Mouse (Mus musculus): ENCODE results near the gene Lrrc4b. TPM values are rescaled to one million over a fixed set of nuclear protein-coding genes. Genes with fewer than 3 reads are reported as not detected.

The Lrrc4b gene
- polyA plus RNA-seq, 1 experiment from 2014 or later, result 0.36 TPM

- no peaks in the 10 kb centered on the region for H3K9me3 ChIP-seq (ENCODE audit: control insufficient read depth, low read length)
- H3K36me3 ChIP-seq (ENCODE audit: control insufficient read depth, insufficient read depth, low read length), result peaks cover 12% of the 10 kb centered on the region
- H3K4me2 ChIP-seq (ENCODE audit: low read depth, low read length), result no peak overlapping the region
- ATAC-seq (ENCODE audit: low read depth), result no peak
- peaks cover 3% of the 10 kb centered on the region; the same call in 1 of the 2 replicates for H3K27me3 ChIP-seq (ENCODE audit: control insufficient read depth, insufficient read depth, low read depth, low read length)
- no peaks in the 10 kb centered on the region for H3K4me1 ChIP-seq (replicated peaks; ENCODE audit: control insufficient read depth, insufficient read depth, low read length)
- WGBS, result 64% methylated on average over 13 of the region's 13 CpGs
- no peak overlapping the region for H3K9ac ChIP-seq (ENCODE audit: low read length)
- no peak overlapping the region for H3K4me3 ChIP-seq (ENCODE audit: low read length)
- no peak overlapping the region for H3K27ac ChIP-seq (ENCODE audit: low read length)
Measured at GRCm38 (mm10) chr7:44486927-44487575, 58.2 kb downstream of the Lrrc4b start.

GRCm38 (mm10) chr7:44487936-44488335 lies 59.1 kb downstream of the Lrrc4b start:
- peaks cover 20% of the 10 kb centered on the region for H3K36me3 ChIP-seq (ENCODE audit: control insufficient read depth, insufficient read depth, low read length)
- H3K4me1 ChIP-seq (replicated peaks; ENCODE audit: control insufficient read depth, insufficient read depth, low read length), result no peaks in the 10 kb centered on the region
- ATAC-seq (ENCODE audit: low read depth), result no peak
- no peaks in the 10 kb centered on the region for H3K9me3 ChIP-seq (ENCODE audit: control insufficient read depth, low read length)
- no peaks in the 10 kb centered on the region for H3K27me3 ChIP-seq (ENCODE audit: control insufficient read depth, insufficient read depth, low read depth, low read length)
- WGBS, result 81% methylated on average over 7 of the region's 7 CpGs
- H3K27ac ChIP-seq (ENCODE audit: low read length), result no peak overlapping the region
- H3K4me2 ChIP-seq (ENCODE audit: low read depth, low read length), result no peak overlapping the region
- no peak overlapping the region for H3K4me3 ChIP-seq (ENCODE audit: low read length)
- H3K9ac ChIP-seq (ENCODE audit: low read length), result no peak overlapping the region

GRCm38 (mm10) chr7:44488545-44488944 lies 59.7 kb downstream of the Lrrc4b start:
- H3K36me3 ChIP-seq (ENCODE audit: control insufficient read depth, insufficient read depth, low read length), result peaks cover 23% of the 10 kb centered on the region
- H3K4me1 ChIP-seq (replicated peaks; ENCODE audit: control insufficient read depth, insufficient read depth, low read length), result no peaks in the 10 kb centered on the region
- no peak overlapping the region for H3K4me2 ChIP-seq (ENCODE audit: low read depth, low read length)
- H3K27me3 ChIP-seq (ENCODE audit: control insufficient read depth, insufficient read depth, low read depth, low read length), result no peaks in the 10 kb centered on the region
- H3K27ac ChIP-seq (ENCODE audit: low read length), result no peak overlapping the region
- no peak for ATAC-seq (ENCODE audit: low read depth)
- no peak overlapping the region for H3K9ac ChIP-seq (ENCODE audit: low read length)
- WGBS, result 90% methylated on average over 8 of the region's 8 CpGs
- H3K4me3 ChIP-seq (ENCODE audit: low read length), result no peak overlapping the region
- H3K9me3 ChIP-seq (ENCODE audit: control insufficient read depth, low read length), result no peaks in the 10 kb centered on the region

- Histone ChIP-seq H3K27ac (ENCODE audit: low read length) (no peak overlapping the region), H3K9ac (ENCODE audit: low read length) (no peak overlapping the region), H3K36me3 (ENCODE audit: control insufficient read depth, insufficient read depth, low read length) (peaks cover 23% of the 10 kb centered on the region), H3K4me1 (replicated peaks; ENCODE audit: control insufficient read depth, insufficient read depth, low read length) (peaks cover 8% of the 10 kb centered on the region), H3K9me3 (ENCODE audit: control insufficient read depth, low read length) (no peaks in the 10 kb centered on the region), H3K4me3 (ENCODE audit: low read length) (no peak overlapping the region), H3K4me2 (ENCODE audit: low read depth, low read length) (no peak overlapping the region), H3K27me3 (ENCODE audit: control insufficient read depth, insufficient read depth, low read depth, low read length) (no peaks in the 10 kb centered on the region)
- no peak for ATAC-seq (ENCODE audit: low read depth)
- 80% methylated on average over 4 of the region's 4 CpGs for WGBS
Measured at GRCm38 (mm10) chr7:44490281-44490680, 61.5 kb downstream of the Lrrc4b start.

GRCm38 (mm10) chr7:44491391-44491790 lies 62.6 kb downstream of the Lrrc4b start:
- Histone ChIP-seq H3K4me3 (ENCODE audit: low read length) (no peak overlapping the region), H3K4me2 (ENCODE audit: low read depth, low read length) (no peak overlapping the region), H3K9me3 (ENCODE audit: control insufficient read depth, low read length) (no peaks in the 10 kb centered on the region), H3K9ac (ENCODE audit: low read length) (no peak overlapping the region), H3K4me1 (replicated peaks; ENCODE audit: control insufficient read depth, insufficient read depth, low read length) (peaks cover 13% of the 10 kb centered on the region), H3K27ac (ENCODE audit: low read length) (no peak overlapping the region), H3K27me3 (ENCODE audit: control insufficient read depth, insufficient read depth, low read depth, low read length) (no peaks in the 10 kb centered on the region), H3K36me3 (ENCODE audit: control insufficient read depth, insufficient read depth, low read length) (peaks cover 23% of the 10 kb centered on the region)
- 95% methylated on average over 5 of the region's 5 CpGs for WGBS
- no peak for ATAC-seq (ENCODE audit: low read depth)

- no peak overlapping the region for H3K4me3 ChIP-seq (ENCODE audit: low read length)
- H3K4me1 ChIP-seq (replicated peaks; ENCODE audit: control insufficient read depth, insufficient read depth, low read length), result peaks cover 16% of the 10 kb centered on the region
- H3K9me3 ChIP-seq (ENCODE audit: control insufficient read depth, low read length), result no peaks in the 10 kb centered on the region
- H3K27me3 ChIP-seq (ENCODE audit: control insufficient read depth, insufficient read depth, low read depth, low read length), result no peaks in the 10 kb centered on the region
- no peak overlapping the region for H3K27ac ChIP-seq (ENCODE audit: low read length)
- H3K9ac ChIP-seq (ENCODE audit: low read length), result no peak overlapping the region
- ATAC-seq (ENCODE audit: low read depth), result no peak
- H3K4me2 ChIP-seq (ENCODE audit: low read depth, low read length), result no peak overlapping the region
- WGBS, result 89% methylated on average over 19 of the region's 21 CpGs
- peaks cover 23% of the 10 kb centered on the region for H3K36me3 ChIP-seq (ENCODE audit: control insufficient read depth, insufficient read depth, low read length)
Measured at GRCm38 (mm10) chr7:44492166-44492826, 63.5 kb downstream of the Lrrc4b start.

GRCm38 (mm10) chr7:44494681-44495080 lies 65.9 kb downstream of the Lrrc4b start:
- H3K36me3 ChIP-seq (ENCODE audit: control insufficient read depth, insufficient read depth, low read length), result peaks cover 20% of the 10 kb centered on the region
- WGBS, result 91% methylated on average over 12 of the region's 12 CpGs
- ATAC-seq (ENCODE audit: low read depth), result no peak
- peak overlapping the region; percentile 15; the same call in 1 of the 2 replicates for H3K9ac ChIP-seq (ENCODE audit: low read length)
- H3K4me3 ChIP-seq (ENCODE audit: low read length), result no peak overlapping the region
- no peak overlapping the region for H3K4me2 ChIP-seq (ENCODE audit: low read depth, low read length)
- H3K27ac ChIP-seq (ENCODE audit: low read length), result no peak overlapping the region
- no peaks in the 10 kb centered on the region for H3K9me3 ChIP-seq (ENCODE audit: control insufficient read depth, low read length)
- H3K27me3 ChIP-seq (ENCODE audit: control insufficient read depth, insufficient read depth, low read depth, low read length), result no peaks in the 10 kb centered on the region
- peaks cover 16% of the 10 kb centered on the region for H3K4me1 ChIP-seq (replicated peaks; ENCODE audit: control insufficient read depth, insufficient read depth, low read length)

- WGBS, result 73% methylated on average over 7 of the region's 7 CpGs
- H3K9me3 ChIP-seq (ENCODE audit: control insufficient read depth, low read length), result no peaks in the 10 kb centered on the region
- H3K27ac ChIP-seq (ENCODE audit: low read length), result no peak overlapping the region
- no peaks in the 10 kb centered on the region for H3K27me3 ChIP-seq (ENCODE audit: control insufficient read depth, insufficient read depth, low read depth, low read length)
- peak overlapping the region; percentile 84 for H3K9ac ChIP-seq (ENCODE audit: low read length)
- no peak for ATAC-seq (ENCODE audit: low read depth)
- H3K4me1 ChIP-seq (replicated peaks; ENCODE audit: control insufficient read depth, insufficient read depth, low read length), result peaks cover 16% of the 10 kb centered on the region
- peak overlapping the region; percentile 82 for H3K4me3 ChIP-seq (ENCODE audit: low read length)
- H3K36me3 ChIP-seq (ENCODE audit: control insufficient read depth, insufficient read depth, low read length), result peaks cover 20% of the 10 kb centered on the region
- peak overlapping the region; percentile 98 for H3K4me2 ChIP-seq (ENCODE audit: low read depth, low read length)
Measured at GRCm38 (mm10) chr7:44495086-44495485, 66.3 kb downstream of the Lrrc4b start.

- ATAC-seq (ENCODE audit: low read depth), result peak; percentile 97
Measured at GRCm38 (mm10) chr7:44495992-44496770, 67.4 kb downstream of the Lrrc4b start, which contains the start of the genes Emc10 and Fam71e1. TSS of gene Emc10 (minus strand) at chr7:44496529. TSS of gene Fam71e1 (plus strand) at chr7:44496581.

More at GRCm38 (mm10) chr7:44495992-44496770, 67.4 kb downstream of the Lrrc4b start, which contains the start of the genes Emc10 and Fam71e1:
- Histone ChIP-seq H3K9me3 (ENCODE audit: control insufficient read depth, low read length) (no peaks in the 10 kb centered on the region), H3K4me3 (ENCODE audit: low read length) (peak within 1 kb of the TSS; percentile 82), H3K27ac (ENCODE audit: low read length) (peak within 1 kb of the TSS; percentile 94), H3K4me1 (replicated peaks; ENCODE audit: control insufficient read depth, insufficient read depth, low read length) (peaks cover 16% of the 10 kb centered on the region), H3K9ac (ENCODE audit: low read length) (peak within 1 kb of the TSS; percentile 84), H3K27me3 (ENCODE audit: control insufficient read depth, insufficient read depth, low read depth, low read length) (no peaks in the 10 kb centered on the region), H3K4me2 (ENCODE audit: low read depth, low read length) (peak within 1 kb of the TSS; percentile 98), H3K36me3 (ENCODE audit: control insufficient read depth, insufficient read depth, low read length) (peaks cover 17% of the 10 kb centered on the region)
- WGBS, result under 1% methylated on average over 58 of the region's 58 CpGs
